Mouse (Mus musculus): ENCODE measurements at regions not wholly inside any gene's neighbourhood (a gene's known extent, or its start where the extent isn't known, plus 50 kb on each side); places are given as distances from the start of the nearest gene placed in this dataset.

- WGBS: 65% methylated on average over 12 of the region's 12 CpGs
- Histone ChIP-seq H3K27me3 (ENCODE audit: insufficient read depth, poor library complexity, severe bottlenecking) (no peaks in the 10 kb centered on the region), H3K9me3 (no peaks in the 10 kb centered on the region), H3K27ac (no peak overlapping the region), H3K4me3 (no peak overlapping the region), H3K4me1 (replicated peaks) (peaks cover 8% of the 10 kb centered on the region; the same call in 1 of the 2 replicates), H3K36me3 (no peaks in the 10 kb centered on the region)
- peak; percentile 7 for DNase-seq (ENCODE audit: low spot score)
These were observed 203.5 kb upstream of the Azi2 start for GRCm38 (mm10) chr9:117836696-117837380.

GRCm38 (mm10) chr9:117833586-117833985 lies 203.9 kb upstream of the Rbms3 start:
- Histone ChIP-seq H3K27ac (no peak overlapping the region), H3K4me3 (no peak overlapping the region), H3K36me3 (no peaks in the 10 kb centered on the region), H3K27me3 (ENCODE audit: insufficient read depth, poor library complexity, severe bottlenecking) (no peaks in the 10 kb centered on the region), H3K9me3 (no peaks in the 10 kb centered on the region), H3K4me1 (replicated peaks) (peaks cover 8% of the 10 kb centered on the region; the same call in 1 of the 2 replicates)
- 79% methylated on average over 6 of the region's 6 CpGs for WGBS
- DNase-seq (ENCODE audit: low spot score): no peak

GRCm38 (mm10) chr9:117814661-117815060 lies 184.9 kb upstream of the Rbms3 start:
- Histone ChIP-seq H3K27me3 (ENCODE audit: insufficient read depth, poor library complexity, severe bottlenecking) (no peaks in the 10 kb centered on the region), H3K9me3 (no peaks in the 10 kb centered on the region), H3K4me1 (replicated peaks) (peaks cover 17% of the 10 kb centered on the region), H3K4me3 (no peak overlapping the region), H3K27ac (peak overlapping the region; percentile 68; the same call in 1 of the 2 replicates), H3K36me3 (no peaks in the 10 kb centered on the region)
- WGBS: 30% methylated on average over 4 of the region's 4 CpGs
- peak; percentile 25 for DNase-seq (ENCODE audit: low spot score)

GRCm38 (mm10) chr9:117813216-117813615 lies 183.5 kb upstream of the Rbms3 start:
- peaks cover 17% of the 10 kb centered on the region for H3K4me1 ChIP-seq (replicated peaks)
- no peaks in the 10 kb centered on the region for H3K9me3 ChIP-seq
- no peaks in the 10 kb centered on the region for H3K27me3 ChIP-seq (ENCODE audit: insufficient read depth, poor library complexity, severe bottlenecking)
- no peaks in the 10 kb centered on the region for H3K36me3 ChIP-seq
- 89% methylated on average over 9 of the region's 9 CpGs for WGBS
- no peak overlapping the region for H3K4me3 ChIP-seq
- no peak overlapping the region for H3K27ac ChIP-seq
- DNase-seq (ENCODE audit: low spot score): no peak

- no peaks in the 10 kb centered on the region for H3K27me3 ChIP-seq (ENCODE audit: insufficient read depth, poor library complexity, severe bottlenecking)
- no peak for DNase-seq (ENCODE audit: low spot score)
- H3K9me3 ChIP-seq: no peaks in the 10 kb centered on the region
- no peaks in the 10 kb centered on the region for H3K4me1 ChIP-seq (replicated peaks)
- H3K27ac ChIP-seq: no peak overlapping the region
- H3K36me3 ChIP-seq: no peaks in the 10 kb centered on the region
- H3K4me3 ChIP-seq: no peak overlapping the region
- WGBS: 80% methylated on average over 9 of the region's 9 CpGs
These were observed 176.1 kb upstream of the Rbms3 start for GRCm38 (mm10) chr9:117805812-117806211.

- no peaks in the 10 kb centered on the region for H3K4me1 ChIP-seq (replicated peaks)
- H3K4me3 ChIP-seq: no peak overlapping the region
- no peaks in the 10 kb centered on the region for H3K36me3 ChIP-seq
- no peaks in the 10 kb centered on the region for H3K27me3 ChIP-seq (ENCODE audit: insufficient read depth, poor library complexity, severe bottlenecking)
- H3K9me3 ChIP-seq: no peaks in the 10 kb centered on the region
- DNase-seq (ENCODE audit: low spot score): no peak
- 77% methylated on average over 5 of the region's 5 CpGs for WGBS
- no peak overlapping the region for H3K27ac ChIP-seq
These were observed 154.5 kb upstream of the Rbms3 start for GRCm38 (mm10) chr9:117784186-117784591.

DNA sequence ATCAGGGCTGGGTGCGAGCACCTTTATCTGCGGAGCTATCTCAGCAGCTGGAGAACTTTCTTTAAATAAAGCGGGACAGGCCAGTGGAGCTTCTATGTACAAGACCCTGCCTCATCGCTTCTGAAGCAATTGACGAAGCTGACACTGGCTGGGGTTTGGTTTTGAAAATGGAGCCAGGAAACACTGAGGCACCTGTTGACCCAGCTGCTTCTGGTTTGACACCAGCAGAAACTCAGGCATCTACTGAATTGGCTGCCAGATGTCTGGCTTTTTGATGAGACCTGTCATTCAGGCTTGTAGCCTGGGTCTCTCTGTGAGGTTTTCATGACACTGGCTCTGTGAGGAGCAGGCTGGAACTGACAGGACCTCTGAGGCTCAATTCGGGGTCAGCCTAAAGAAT lies 124.9 kb upstream of the Rbms3 start:
- no peak overlapping the region for H3K4me3 ChIP-seq
- H3K36me3 ChIP-seq: no peaks in the 10 kb centered on the region
- H3K4me1 ChIP-seq (replicated peaks): 0 out of 2 replicates have a peak, but pooled peaks cover 3% of the 10 kb centered on the region
- H3K9me3 ChIP-seq: no peaks in the 10 kb centered on the region
- DNase-seq (ENCODE audit: low spot score): no peak
- H3K27ac ChIP-seq: no peak overlapping the region
- 87% methylated on average over 6 of the region's 6 CpGs for WGBS
- no peaks in the 10 kb centered on the region for H3K27me3 ChIP-seq (ENCODE audit: insufficient read depth, poor library complexity, severe bottlenecking)

GRCm38 (mm10) chr9:117753466-117753865 lies 123.8 kb upstream of the Rbms3 start:
- WGBS: 88% methylated on average over 3 of the region's 3 CpGs
- Histone ChIP-seq H3K9me3 (no peaks in the 10 kb centered on the region), H3K27ac (no peak overlapping the region), H3K4me3 (no peak overlapping the region), H3K36me3 (no peaks in the 10 kb centered on the region), H3K4me1 (replicated peaks) (no peaks in the 10 kb centered on the region), H3K27me3 (ENCODE audit: insufficient read depth, poor library complexity, severe bottlenecking) (no peaks in the 10 kb centered on the region)
- no peak for DNase-seq (ENCODE audit: low spot score)

- WGBS: 92% methylated on average over 8 of the region's 8 CpGs
- Histone ChIP-seq H3K27me3 (ENCODE audit: insufficient read depth, poor library complexity, severe bottlenecking) (no peaks in the 10 kb centered on the region), H3K36me3 (no peaks in the 10 kb centered on the region), H3K4me1 (replicated peaks) (no peaks in the 10 kb centered on the region), H3K4me3 (no peak overlapping the region), H3K27ac (no peak overlapping the region), H3K9me3 (no peaks in the 10 kb centered on the region)
- no peak for DNase-seq (ENCODE audit: low spot score)
These were observed 115.2 kb upstream of the Rbms3 start for GRCm38 (mm10) chr9:117744906-117745305.

- no peaks in the 10 kb centered on the region for H3K4me1 ChIP-seq (replicated peaks)
- no peak for DNase-seq (ENCODE audit: low spot score)
- no peak overlapping the region for H3K27ac ChIP-seq
- H3K4me3 ChIP-seq: no peak overlapping the region
- peaks cover 4% of the 10 kb centered on the region for H3K9me3 ChIP-seq
- H3K36me3 ChIP-seq: no peaks in the 10 kb centered on the region
- 89% methylated on average over 6 of the region's 6 CpGs for WGBS
- H3K27me3 ChIP-seq (ENCODE audit: insufficient read depth, poor library complexity, severe bottlenecking): no peaks in the 10 kb centered on the region
These were observed 99.7 kb upstream of the Rbms3 start for GRCm38 (mm10) chr9:117729366-117729765.

DNA sequence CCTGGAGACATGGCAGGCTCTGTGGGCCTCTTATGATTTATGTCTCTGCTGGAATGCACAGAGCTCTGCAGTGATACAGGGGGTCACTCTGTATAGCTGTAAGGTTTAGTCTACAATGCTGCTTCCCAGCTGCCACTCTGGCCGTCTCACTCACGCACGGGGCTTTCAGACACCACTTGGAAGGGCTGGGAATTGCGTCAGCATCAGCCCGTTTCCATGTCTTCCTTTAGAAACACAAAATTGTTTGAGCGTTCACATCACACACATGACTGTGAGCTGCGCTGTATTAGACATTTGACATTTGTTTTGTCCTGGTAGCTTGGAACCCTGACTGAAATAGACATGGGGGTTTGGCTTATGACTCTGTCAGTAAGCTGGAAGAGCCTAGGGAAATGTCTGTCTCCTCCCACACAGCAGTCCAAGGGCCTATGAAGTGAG lies 90.5 kb upstream of the Rbms3 start:
- Histone ChIP-seq H3K4me3 (no peak overlapping the region), H3K27me3 (ENCODE audit: insufficient read depth, poor library complexity, severe bottlenecking) (no peaks in the 10 kb centered on the region)
- WGBS: 89% methylated on average over 7 of the region's 7 CpGs

DNA sequence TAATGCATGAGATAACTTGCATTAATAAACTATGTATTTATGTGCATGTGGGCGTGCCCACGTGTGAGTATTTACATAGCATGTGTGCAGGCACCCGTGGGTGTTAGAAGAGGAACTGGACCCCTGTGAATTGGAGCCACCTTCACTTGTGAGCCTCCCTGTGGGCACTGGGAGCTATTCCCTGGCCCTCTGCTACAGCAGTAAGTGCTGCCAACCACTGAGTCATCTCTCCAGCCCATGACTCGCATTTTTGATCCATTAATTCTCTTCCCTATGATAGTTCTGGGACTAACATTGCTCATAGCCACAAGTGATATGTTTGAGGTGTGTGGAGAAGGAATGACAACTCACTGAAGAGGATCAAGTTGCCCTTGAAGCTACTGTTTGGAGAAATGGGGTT lies 87.6 kb upstream of the Rbms3 start:
- Histone ChIP-seq H3K27me3 (ENCODE audit: insufficient read depth, poor library complexity, severe bottlenecking) (no peaks in the 10 kb centered on the region), H3K9me3 (no peaks in the 10 kb centered on the region), H3K4me1 (replicated peaks) (no peaks in the 10 kb centered on the region), H3K27ac (no peak overlapping the region), H3K4me3 (no peak overlapping the region), H3K36me3 (no peaks in the 10 kb centered on the region)
- 86% methylated on average over 4 of the region's 4 CpGs for WGBS
- DNase-seq (ENCODE audit: low spot score): no peak

More for the DNA sequence above, 90.5 kb upstream of the Rbms3 start:
- no peak for DNase-seq (ENCODE audit: low spot score)
- Histone ChIP-seq H3K4me1 (replicated peaks) (no peaks in the 10 kb centered on the region), H3K27ac (no peak overlapping the region), H3K9me3 (no peaks in the 10 kb centered on the region), H3K36me3 (no peaks in the 10 kb centered on the region)

- 82% methylated on average over 6 of the region's 6 CpGs for WGBS
- H3K4me1 ChIP-seq (replicated peaks): no peaks in the 10 kb centered on the region
- no peaks in the 10 kb centered on the region for H3K36me3 ChIP-seq
- DNase-seq (ENCODE audit: low spot score): no peak
- H3K27ac ChIP-seq: no peak overlapping the region
- no peaks in the 10 kb centered on the region for H3K27me3 ChIP-seq (ENCODE audit: insufficient read depth, poor library complexity, severe bottlenecking)
- H3K4me3 ChIP-seq: no peak overlapping the region
- H3K9me3 ChIP-seq: no peaks in the 10 kb centered on the region
These were observed 86.8 kb upstream of the Rbms3 start for GRCm38 (mm10) chr9:117716476-117716875.

All from hindbrain, embryonic 10.5 days (tissue).